7 mouse cellular contexts compared by ENCODE assay signal in the genomic region with DNA sequence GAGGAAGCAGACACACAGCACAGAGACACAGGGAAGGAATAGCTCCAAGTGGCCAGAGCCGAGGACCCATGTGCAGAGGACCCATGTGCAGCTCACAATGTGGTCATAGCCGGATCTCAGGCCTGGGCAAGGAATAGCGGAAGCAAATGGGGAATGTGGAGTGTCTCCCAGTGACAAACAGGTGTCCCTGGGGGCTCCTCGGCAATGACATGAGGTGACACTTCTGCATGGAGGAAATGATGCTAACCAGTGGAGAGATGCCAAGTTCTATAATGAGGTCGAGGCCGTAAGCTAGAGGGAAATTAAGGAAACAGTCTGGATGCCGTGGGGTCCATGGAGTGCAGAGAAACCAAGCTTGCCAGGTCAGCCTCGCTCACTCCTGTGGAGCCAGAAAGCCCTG. TPM values are rescaled to one million over a fixed set of nuclear protein-coding genes. Genes with fewer than 3 reads are reported as not detected.
"Had no signal": no experiment of that assay in that cellular context is flagged by ENCODE, and none has a peak within 500 bp of the region (broad histone marks: within the 10 kb centered on the region; RNA-seq: fewer than 3 reads in every experiment).

No protein-coding gene starts in this region.

- H3K27ac ChIP-seq: kidney, postnatal 0 days; liver, embryonic 12.5 days; lung, embryonic 15.5 days; midbrain, embryonic 10.5 days had no signal

- H3K36me3 ChIP-seq: liver, embryonic 12.5 days; lung, embryonic 15.5 days; midbrain, embryonic 10.5 days had no signal

- DNase-seq: right cerebral cortex, postnatal 14 days; thymus, adult 18-20 months had no signal

- H3K4me3 ChIP-seq: liver, embryonic 12.5 days; lung, embryonic 15.5 days; midbrain, embryonic 10.5 days had no signal

RNA-seq across cellular contexts. Expression of gene Stum, which starts 54.4 kb away (rescaled TPM):
- polyA plus RNA-seq: liver, embryonic 16.5 days had no signal
